Mouse (Mus musculus): ENCODE measurements around the gene Aldh2. TPM values are rescaled to one million over a fixed set of nuclear protein-coding genes. Genes with fewer than 3 reads are reported as not detected.
A peak's percentile ranks its signal among the peaks of the same experiment; 100 is the strongest.
"Not testable (repeated sequence)": the region's sequence is repeated elsewhere in the genome, so short reads cannot be mapped to it uniquely, and the experiment has no call there.

Aldh2 gene
- total RNA-seq (2021), result 100 to 1,000 TPM; 263 to 319 TPM

GRCm38 (mm10) chr5:121593451-121594401, at the start of gene Aldh2:
Aldh2 (minus strand) TSS chr5:121593824.
- DNase-seq, result peak; percentile 91 to 92
- intact Hi-C loops (cut with DNase I), result no loop called here

GRCm38 (mm10) chr5:121639601-121640000, 46.0 kb upstream of the Aldh2 start:
- DNase-seq, result no peak
- intact Hi-C loops (cut with DNase I), result no loop called here

- DNase-seq, result no peak
- intact Hi-C loops (cut with DNase I), result no loop called here
These were observed 43.7 kb upstream of the Aldh2 start for GRCm38 (mm10) chr5:121637296-121637695.

- DNase-seq, result no peak
- intact Hi-C loops (cut with DNase I), result no loop called here
These were observed 41.0 kb upstream of the Aldh2 start for GRCm38 (mm10) chr5:121634668-121635067.

GRCm38 (mm10) chr5:121632804-121633203, 39.2 kb upstream of the Aldh2 start:
- no peak for DNase-seq
- intact Hi-C loops (cut with DNase I), result no loop called here

GRCm38 (mm10) chr5:121631106-121631647, 37.6 kb upstream of the Aldh2 start:
- intact Hi-C loops (cut with DNase I), result loop anchor here (2.0 kb wide), 1 partner anchor 24 kb away; no protein-coding TSS in a partner anchor

GRCm38 (mm10) chr5:121627871-121628270, 34.2 kb upstream of the Aldh2 start:
- DNase-seq, result peak; percentile 71 to 83
- intact Hi-C loops (cut with DNase I), result no loop called here

More at GRCm38 (mm10) chr5:121631106-121631647, 37.6 kb upstream of the Aldh2 start:
- DNase-seq, result not testable (repeated sequence)

GRCm38 (mm10) chr5:121623241-121623640, 29.6 kb upstream of the Aldh2 start:
- intact Hi-C loops (cut with DNase I), result no loop called here

GRCm38 (mm10) chr5:121621102-121621501, 27.5 kb upstream of the Aldh2 start:
- intact Hi-C loops (cut with DNase I), result loop anchor here (1.0 kb wide), 1 partner anchor 56 kb away; no protein-coding TSS in a partner anchor
- no peak for DNase-seq

More at GRCm38 (mm10) chr5:121623241-121623640, 29.6 kb upstream of the Aldh2 start:
- no peak for DNase-seq

GRCm38 (mm10) chr5:121618592-121619513, 25.2 kb upstream of the Aldh2 start, which contains the start of gene Acad12:
Acad12 (minus strand) TSS chr5:121618938.
- peak; percentile 87 to 88 for DNase-seq
- intact Hi-C loops (cut with DNase I), result loop anchor here (5.0 kb wide), 1 partner anchor 233 kb away; no protein-coding TSS in a partner anchor

- DNase-seq, result not testable (repeated sequence)
- intact Hi-C loops (cut with DNase I), result loop anchor here (5.0 kb wide), 1 partner anchor 237 kb away; no protein-coding TSS in a partner anchor
These were observed 21.3 kb upstream of the Aldh2 start for GRCm38 (mm10) chr5:121614921-121615320.

- intact Hi-C loops (cut with DNase I), result loop anchor here (1.0 kb wide), 1 partner anchor 43 kb away; no protein-coding TSS in a partner anchor
- DNase-seq, result no peak
These were observed 18.4 kb upstream of the Aldh2 start for GRCm38 (mm10) chr5:121612036-121612435.

GRCm38 (mm10) chr5:121609556-121610135, 16.0 kb upstream of the Aldh2 start:
- intact Hi-C loops (cut with DNase I); DNase-seq: not testable (repeated sequence)

- peak; percentile 84 to 89 for DNase-seq
- intact Hi-C loops (cut with DNase I), result loop anchor here (2.0 kb wide), 1 partner anchor 25 kb away; no protein-coding TSS in a partner anchor
These were observed 12.5 kb upstream of the Aldh2 start for GRCm38 (mm10) chr5:121606151-121606550.

GRCm38 (mm10) chr5:121603815-121604214, 10.2 kb upstream of the Aldh2 start:
- not testable (repeated sequence) for DNase-seq
- intact Hi-C loops (cut with DNase I), result loop anchor here (2.0 to 5.0 kb wide), 2 partner anchors 57 to 152 kb away; partner anchors contain the start of genes Erp29 and Tmem116

- DNase-seq, result peak; percentile 93 to 96
- intact Hi-C loops (cut with DNase I), result loop anchor here (1.0 to 5.0 kb wide), 4 partner anchors 17 to 149 kb away; partner anchors contain the start of genes Erp29 and Tmem116
These were observed 8.1 kb upstream of the Aldh2 start for GRCm38 (mm10) chr5:121601547-121602299.

- intact Hi-C loops (cut with DNase I), result no loop called here
These were observed 5.4 kb upstream of the Aldh2 start for GRCm38 (mm10) chr5:121598871-121599610.

GRCm38 (mm10) chr5:121597991-121598537, 4.4 kb upstream of the Aldh2 start:
- no peak for DNase-seq
- intact Hi-C loops (cut with DNase I), result no loop called here

More at GRCm38 (mm10) chr5:121598871-121599610, 5.4 kb upstream of the Aldh2 start:
- no peak for DNase-seq
